9 mouse cellular contexts compared by ENCODE assay signal in the genomic region with DNA sequence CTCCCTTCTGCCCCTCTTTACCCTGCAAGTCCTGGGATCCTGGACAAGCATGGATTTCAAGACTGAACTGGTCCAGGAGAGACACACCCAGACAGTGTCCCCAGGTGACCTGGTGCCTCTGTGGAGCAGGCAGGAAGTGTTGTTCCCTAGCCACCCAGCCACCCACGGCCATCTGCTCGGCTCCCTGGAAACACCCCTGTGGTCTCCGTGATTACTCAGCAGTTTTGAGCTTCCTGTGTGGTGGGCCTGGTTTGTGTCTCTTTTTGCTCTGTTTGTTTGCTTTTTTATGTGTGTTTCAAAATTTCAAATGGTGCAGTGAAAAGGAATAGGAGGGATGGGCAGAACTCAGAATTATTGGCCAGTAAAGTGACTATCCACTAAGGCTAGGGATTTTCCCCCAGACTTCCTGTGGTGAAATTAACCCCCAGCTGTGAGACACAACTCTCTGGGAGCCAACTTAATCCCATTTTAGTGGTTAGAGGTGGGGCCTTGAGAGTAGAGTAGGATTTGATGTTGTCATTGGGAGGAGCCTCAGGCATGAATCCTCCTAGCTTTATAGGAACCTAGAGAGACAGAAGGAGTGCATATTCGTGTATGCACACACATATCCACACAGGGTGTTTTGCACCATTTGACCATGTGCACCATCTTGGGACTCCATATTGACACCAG. TPM values are rescaled to one million over a fixed set of nuclear protein-coding genes. Genes with fewer than 3 reads are reported as not detected.
DNase-seq lines count a peak whose midpoint lies in the region; ATAC-seq and TF ChIP-seq lines count a peak whose summit lies in the region.
"Had no signal": no experiment of that assay in that cellular context is flagged by ENCODE, and none has a peak within 500 bp of the region (broad histone marks: within the 10 kb centered on the region; RNA-seq: fewer than 3 reads in every experiment).

No protein-coding gene starts in this region.

- TF ChIP-seq CTCF in forebrain, postnatal 0 days (IDR thresholded peaks at IDR 0.05; ENCODE audit: low read depth) = no peak

- H3K4me1 ChIP-seq in stomach, embryonic 16.5 days (ENCODE audit: control insufficient read depth, insufficient read depth, low read length) = peaks cover 16% of the 10 kb centered on the region; the same call in 1 of the 2 replicates
- no peaks in the 10 kb centered on the region for H3K4me1 ChIP-seq in forebrain, embryonic 12.5 days
- no peaks in the 10 kb centered on the region for H3K4me1 ChIP-seq in kidney, embryonic 16.5 days (ENCODE audit: insufficient read depth, low read length)
- no peaks in the 10 kb centered on the region for H3K4me1 ChIP-seq in forebrain, postnatal 0 days (ENCODE audit: insufficient read depth)

- peak; percentile 23 for DNase-seq in layer of hippocampus, adult 11-12 months (ENCODE audit: low spot score)
- DNase-seq in layer of hippocampus, postnatal 25 days (ENCODE audit: extremely low spot score in 1 of 2, low spot score in 1 of 2) = no peak
- DNase-seq in NIH3T3 (ENCODE audit: low read depth) = peak; percentile 16
- DNase-seq in forebrain, postnatal 0 days = no peak

- H3K36me3 ChIP-seq in stomach, embryonic 16.5 days (ENCODE audit: control insufficient read depth, insufficient read depth, low read length) = no peaks in the 10 kb centered on the region
- H3K36me3 ChIP-seq in forebrain, embryonic 12.5 days (replicated peaks) = no peaks in the 10 kb centered on the region
- no peaks in the 10 kb centered on the region for H3K36me3 ChIP-seq in kidney, embryonic 16.5 days (ENCODE audit: insufficient read depth, low read length)
- H3K36me3 ChIP-seq in forebrain, postnatal 0 days (ENCODE audit: insufficient read depth) = no peaks in the 10 kb centered on the region

- 39% methylated on average over 4 of the region's 4 CpGs for WGBS in stomach, embryonic 16.5 days
- 55% methylated on average over 4 of the region's 4 CpGs for WGBS in forebrain, embryonic 12.5 days
- WGBS in kidney, embryonic 16.5 days = 51% methylated on average over 4 of the region's 4 CpGs
- 58% methylated on average over 4 of the region's 4 CpGs for WGBS in forebrain, postnatal 0 days

- ATAC-seq in granulocyte monocyte progenitor cell, adult 5-6 weeks (replicated peaks; ENCODE audit: poor library complexity, severe bottlenecking) = peak; percentile 97
- peak; percentile 37; the same call in 1 of the 2 replicates for ATAC-seq in stomach, embryonic 16.5 days (ENCODE audit: insufficient read depth, low FRiP score)
- no peak for ATAC-seq in forebrain, embryonic 12.5 days (ENCODE audit: low FRiP score)
- ATAC-seq in kidney, embryonic 16.5 days (ENCODE audit: low FRiP score, low TSS enrichment) = no peak
- no peak for ATAC-seq in forebrain, postnatal 0 days

- H3K4me2 ChIP-seq in stomach, embryonic 16.5 days (ENCODE audit: low read depth, low read length) = no peak overlapping the region
- no peak overlapping the region for H3K4me2 ChIP-seq in forebrain, embryonic 12.5 days
- no peak overlapping the region for H3K4me2 ChIP-seq in kidney, embryonic 16.5 days (replicated peaks; ENCODE audit: low read depth, low read length)
- no peak overlapping the region for H3K4me2 ChIP-seq in forebrain, postnatal 0 days (ENCODE audit: low read depth)

- H3K4me3 ChIP-seq in stomach, embryonic 16.5 days (replicated peaks; ENCODE audit: low read length) = no peak overlapping the region
- no peak overlapping the region for H3K4me3 ChIP-seq in forebrain, embryonic 12.5 days (replicated peaks)
- no peak overlapping the region for H3K4me3 ChIP-seq in kidney, embryonic 16.5 days (ENCODE audit: low read length)
- no peak overlapping the region for H3K4me3 ChIP-seq in forebrain, postnatal 0 days (ENCODE audit: low read depth, low read length)
- H3K4me3 ChIP-seq: erythroblast, embryonic 14.5 days had no signal

- H3K27me3 ChIP-seq in stomach, embryonic 16.5 days (ENCODE audit: control insufficient read depth, insufficient read depth, low read length) = no peaks in the 10 kb centered on the region
- H3K27me3 ChIP-seq in forebrain, embryonic 12.5 days = 0 out of 2 replicates have a peak, but pooled peaks cover 5% of the 10 kb centered on the region
- no peaks in the 10 kb centered on the region for H3K27me3 ChIP-seq in kidney, embryonic 16.5 days (ENCODE audit: insufficient read depth, low read length)
- H3K27me3 ChIP-seq in forebrain, postnatal 0 days (ENCODE audit: insufficient read depth, low read length) = no peaks in the 10 kb centered on the region

- H3K27ac ChIP-seq in stomach, embryonic 16.5 days (ENCODE audit: low read length) = no peak overlapping the region; the same call in 1 of the 2 replicates
- H3K27ac ChIP-seq in forebrain, embryonic 12.5 days = no peak overlapping the region
- H3K27ac ChIP-seq in kidney, embryonic 16.5 days (ENCODE audit: low read length) = no peak overlapping the region
- H3K27ac ChIP-seq in forebrain, postnatal 0 days (ENCODE audit: low read depth, low read length) = no peak overlapping the region

- H3K9me3 ChIP-seq in stomach, embryonic 16.5 days (replicated peaks; ENCODE audit: control insufficient read depth, low read length) = no peaks in the 10 kb centered on the region
- no peaks in the 10 kb centered on the region for H3K9me3 ChIP-seq in forebrain, embryonic 12.5 days
- H3K9me3 ChIP-seq in kidney, embryonic 16.5 days (ENCODE audit: low read length) = no peaks in the 10 kb centered on the region
- H3K9me3 ChIP-seq in forebrain, postnatal 0 days (ENCODE audit: low read length) = no peaks in the 10 kb centered on the region

- H3K9ac ChIP-seq in stomach, embryonic 16.5 days (ENCODE audit: low read length) = no peak overlapping the region
- H3K9ac ChIP-seq in forebrain, embryonic 12.5 days = no peak overlapping the region
- no peak overlapping the region for H3K9ac ChIP-seq in kidney, embryonic 16.5 days (replicated peaks; ENCODE audit: low read length)
- no peak overlapping the region for H3K9ac ChIP-seq in forebrain, postnatal 0 days

RNA-seq across cellular contexts. Expression of a gene that starts 59.7 kb away (rescaled TPM):
- total RNA-seq in layer of hippocampus, postnatal 25 days (2021) = 10 to 100 TPM; 31.2 to 31.7 TPM
- total RNA-seq in granulocyte monocyte progenitor cell, adult 5-6 weeks (2014; fragmentation: Nextera tagmentation) = 1.5 and 6.0 TPM in 2 replicates
- 1.4 and 4.7 TPM in 2 replicates for total RNA-seq in granulocyte monocyte progenitor cell, adult 5-6 weeks (2017)
- polyA plus RNA-seq in stomach, embryonic 16.5 days (2015; fragmentation: Nextera tagmentation; extraction: Ambion mirVana) = 4.8 and 5.4 TPM in 2 replicates
- polyA plus RNA-seq in forebrain, embryonic 12.5 days (2016; fragmentation: Nextera tagmentation; extraction: Ambion mirVana) = 21.6 and 23.3 TPM in 2 replicates
- 18.2 and 20.8 TPM in 2 replicates for polyA plus RNA-seq in kidney, embryonic 16.5 days (2015; fragmentation: Nextera tagmentation; extraction: Ambion mirVana)
- 69.5 and 81.7 TPM in 2 replicates for total RNA-seq in forebrain, postnatal 0 days (2014; rRNA removed)
- 47.9 and 50.0 TPM in 2 replicates for polyA plus RNA-seq in forebrain, postnatal 0 days (2015; fragmentation: Nextera tagmentation; extraction: Ambion mirVana)

Comparison
In these comparisons a context has a peak if more than half of its experiments do, and no peak if none do; other contexts are left out.
1. DNase-seq: peak in layer of hippocampus, adult 11-12 months (single experiment) and NIH3T3 (single experiment); none in layer of hippocampus, postnatal 25 days (0 of 2) and forebrain, postnatal 0 days (single experiment).
2. ATAC-seq: peak in granulocyte monocyte progenitor cell, adult 5-6 weeks (single experiment) and stomach, embryonic 16.5 days (single experiment); none in forebrain, embryonic 12.5 days (single experiment), kidney, embryonic 16.5 days (single experiment) and forebrain, postnatal 0 days (single experiment).